Mouse (Mus musculus): ENCODE data around the gene Tln1. TPM values are rescaled to one million over a fixed set of nuclear protein-coding genes. Genes with fewer than 3 reads are reported as not detected.
"Not testable (repeated sequence)": the region's sequence is repeated elsewhere in the genome, so short reads cannot be mapped to it uniquely, and the experiment has no call there.

Tln1 gene
- total RNA-seq (2014; fragmentation: Nextera tagmentation) (167 and 198 TPM in 2 replicates), total RNA-seq (2017) (251 and 299 TPM in 2 replicates)

- ATAC-seq (replicated peaks; ENCODE audit: poor library complexity, severe bottlenecking): peak; percentile 72
Observed at GRCm38 (mm10) chr4:43561997-43562768, at the start of gene Tln1, which contains the start of gene Creb3. Gene Tln1, minus strand, starts transcription at chr4:43562691. Gene Creb3, plus strand, starts transcription at chr4:43562332.

- peak; percentile 96 for ATAC-seq (replicated peaks; ENCODE audit: poor library complexity, severe bottlenecking)
Observed at GRCm38 (mm10) chr4:43604751-43605685, 42.5 kb upstream of the Tln1 start.

DNA sequence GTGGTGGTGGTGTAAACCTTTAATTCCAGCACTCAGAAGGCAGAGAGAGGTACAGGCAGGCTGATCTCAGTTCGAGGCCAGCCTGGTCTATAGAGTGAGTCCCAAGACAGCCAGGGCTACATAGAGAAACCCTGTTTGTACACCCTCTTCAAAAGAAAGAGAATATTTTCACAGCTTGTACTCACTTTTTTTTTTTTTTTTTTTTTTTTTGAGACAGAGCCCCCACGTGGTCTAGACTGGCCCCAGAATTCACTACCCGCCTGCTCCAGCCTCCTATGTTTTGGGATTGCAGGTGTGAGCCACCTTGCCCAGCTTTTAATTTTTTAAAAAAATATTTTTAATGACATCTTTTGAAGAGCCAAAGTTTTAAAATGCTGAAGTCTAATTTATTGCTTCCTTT is 41.6 kb upstream of the Tln1 start:
- ATAC-seq (replicated peaks; ENCODE audit: poor library complexity, severe bottlenecking): no peak

DNA sequence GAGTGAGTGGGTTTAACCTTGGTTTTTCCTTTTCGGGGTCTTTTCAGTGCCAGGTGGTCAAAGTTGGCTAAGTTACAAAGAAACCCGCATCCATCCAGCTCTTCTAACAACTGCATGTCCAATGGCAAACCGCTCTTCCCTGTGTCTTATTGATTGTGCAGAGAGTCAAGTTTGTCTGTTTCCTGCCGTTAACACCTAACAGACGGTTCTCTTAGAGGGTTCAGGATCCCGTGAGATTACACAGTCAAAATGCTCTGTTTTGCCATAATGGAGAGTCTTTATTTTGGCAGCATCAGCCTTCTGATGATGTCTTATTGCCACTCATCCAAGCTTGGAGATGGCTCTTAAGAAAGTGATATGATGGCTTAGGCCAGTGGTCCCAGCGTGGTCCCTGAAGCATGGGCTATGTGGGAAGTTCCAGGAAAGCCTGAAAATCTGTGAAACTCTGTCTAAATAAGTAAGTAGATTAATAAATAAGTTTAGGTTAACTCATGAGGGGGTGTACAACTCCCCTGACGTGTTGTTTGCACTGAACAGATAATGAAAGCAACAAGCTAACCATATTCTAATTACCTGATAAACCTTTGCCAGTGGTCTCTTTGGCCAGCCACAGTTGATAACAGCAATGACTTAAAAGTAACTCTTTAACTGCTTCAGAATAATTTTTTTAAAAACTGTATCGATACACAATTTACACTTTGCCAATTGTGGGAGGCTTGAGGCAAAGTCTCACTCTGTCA is 37.9 kb upstream of the Tln1 start:
- no peak for ATAC-seq (replicated peaks; ENCODE audit: poor library complexity, severe bottlenecking)

DNA sequence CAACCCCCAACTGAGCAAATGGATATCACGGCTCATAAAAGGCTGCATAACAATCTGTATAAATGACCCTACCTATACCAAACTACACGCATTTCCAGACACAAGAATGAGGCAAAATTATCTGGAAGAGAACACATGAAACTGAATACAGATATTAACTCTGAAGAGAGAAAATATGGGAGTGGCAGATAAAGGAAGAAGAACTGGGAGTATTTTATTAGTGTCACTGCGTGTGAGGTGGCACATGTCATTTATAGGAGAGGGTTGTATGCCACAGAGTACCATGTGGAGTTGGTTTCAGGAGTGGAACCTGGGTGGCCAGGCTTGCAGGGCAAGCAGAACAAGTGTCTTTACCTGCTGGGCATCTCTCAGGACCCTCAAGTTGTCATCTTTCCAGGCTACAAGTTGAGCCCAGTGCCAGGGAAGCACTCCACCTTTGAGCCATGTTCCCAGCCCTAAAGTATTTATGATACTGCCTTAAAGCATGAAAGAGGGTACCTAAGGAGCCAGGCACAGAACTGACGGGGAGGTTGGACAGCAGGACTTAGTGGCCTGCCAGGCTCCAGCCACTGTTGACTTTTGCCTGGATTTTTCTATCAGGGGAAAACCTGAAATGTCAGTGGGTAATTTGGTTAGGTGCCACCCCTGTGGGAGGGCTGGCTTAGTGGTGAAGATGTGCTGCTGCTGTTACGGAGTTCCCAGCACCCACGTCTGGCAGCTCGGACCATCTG is 36.3 kb upstream of the Tln1 start:
- ATAC-seq (replicated peaks; ENCODE audit: poor library complexity, severe bottlenecking): no peak

DNA sequence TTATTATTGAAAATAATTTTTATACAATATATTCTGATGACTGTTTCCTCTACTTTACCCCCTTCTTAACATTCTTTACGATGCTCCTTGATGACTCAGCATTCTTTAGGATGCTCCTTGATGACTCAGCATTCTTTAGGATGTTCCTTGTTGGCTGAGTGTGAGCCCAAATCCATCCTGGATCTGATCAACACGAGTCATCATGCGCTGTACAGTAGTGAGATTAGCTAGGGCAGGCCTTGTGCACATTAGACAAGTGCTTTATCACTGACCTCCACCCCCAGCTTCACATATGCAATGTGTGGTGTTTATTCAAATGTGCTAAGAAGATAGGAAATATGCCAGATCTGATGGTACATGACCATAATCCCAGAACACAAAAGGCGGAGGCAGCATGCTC is 35.7 kb upstream of the Tln1 start:
- ATAC-seq (replicated peaks; ENCODE audit: poor library complexity, severe bottlenecking): no peak

DNA sequence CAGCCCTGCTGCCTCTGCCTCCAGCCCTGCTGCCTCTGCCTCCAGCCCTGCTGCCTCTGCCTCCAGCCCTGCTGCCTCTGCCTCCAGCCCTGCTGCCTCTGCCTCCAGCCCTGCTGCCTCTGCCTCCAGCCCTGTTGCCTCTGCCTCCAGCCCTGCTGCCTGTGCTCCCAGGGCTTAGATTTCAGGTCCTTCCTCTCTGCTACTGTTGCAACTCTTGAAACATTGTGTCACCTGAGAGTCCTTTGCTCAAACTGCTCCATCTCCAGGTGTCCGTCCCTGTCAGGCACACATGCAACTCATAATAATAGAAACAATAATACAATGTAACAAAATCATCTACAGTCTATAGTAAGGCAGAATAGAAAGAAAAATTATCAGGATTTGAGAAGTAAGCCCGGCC is 34.1 kb upstream of the Tln1 start:
- not testable (repeated sequence) for ATAC-seq (replicated peaks; ENCODE audit: poor library complexity, severe bottlenecking)

GRCm38 (mm10) chr4:43593453-43593852 is 31.0 kb upstream of the Tln1 start:
- ATAC-seq (replicated peaks; ENCODE audit: poor library complexity, severe bottlenecking): peak; percentile 17; the same call in 1 of the 2 replicates

- no peak for ATAC-seq (replicated peaks; ENCODE audit: poor library complexity, severe bottlenecking)
Observed at GRCm38 (mm10) chr4:43591961-43592360, 29.5 kb upstream of the Tln1 start.

DNA sequence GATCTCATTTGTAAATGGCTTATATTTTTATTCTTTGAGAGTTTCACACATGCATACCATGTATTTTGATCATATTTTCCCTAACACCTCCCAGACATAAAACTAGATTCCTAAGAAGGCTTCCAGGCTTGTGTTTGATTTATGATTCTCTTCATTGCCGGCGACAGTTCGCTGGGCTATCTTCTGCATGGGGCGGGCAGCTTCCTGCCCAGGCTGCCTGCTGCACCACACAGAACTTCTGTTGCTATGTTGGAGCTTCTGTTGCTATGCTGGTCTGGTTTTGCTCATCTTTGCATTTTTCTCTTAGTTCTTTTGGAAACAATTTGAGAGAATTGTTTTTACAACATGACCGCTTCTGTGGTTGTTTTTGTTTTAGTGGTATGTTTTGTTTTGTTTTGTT is 29.1 kb upstream of the Tln1 start:
- ATAC-seq (replicated peaks; ENCODE audit: poor library complexity, severe bottlenecking): no peak

DNA sequence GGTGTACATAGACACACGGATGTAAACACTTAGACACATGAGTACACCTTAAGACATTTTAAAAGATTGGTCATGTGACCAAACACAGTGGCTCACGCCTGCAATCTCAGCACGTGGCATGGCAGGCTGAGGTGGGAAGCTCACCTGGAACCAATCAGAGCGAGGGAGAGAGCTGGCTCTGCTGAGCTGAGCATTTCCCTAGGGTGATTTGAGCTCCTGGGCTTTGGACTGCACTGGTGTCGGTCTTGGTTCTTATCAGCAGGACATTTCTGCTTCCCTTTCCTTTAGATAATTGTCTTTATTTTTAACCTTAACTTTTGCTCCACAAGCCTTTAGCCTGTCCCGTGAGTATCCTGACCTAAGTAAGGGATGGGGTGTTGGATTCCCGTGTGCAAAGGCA is 25.2 kb upstream of the Tln1 start:
- no peak for ATAC-seq (replicated peaks; ENCODE audit: poor library complexity, severe bottlenecking)

DNA sequence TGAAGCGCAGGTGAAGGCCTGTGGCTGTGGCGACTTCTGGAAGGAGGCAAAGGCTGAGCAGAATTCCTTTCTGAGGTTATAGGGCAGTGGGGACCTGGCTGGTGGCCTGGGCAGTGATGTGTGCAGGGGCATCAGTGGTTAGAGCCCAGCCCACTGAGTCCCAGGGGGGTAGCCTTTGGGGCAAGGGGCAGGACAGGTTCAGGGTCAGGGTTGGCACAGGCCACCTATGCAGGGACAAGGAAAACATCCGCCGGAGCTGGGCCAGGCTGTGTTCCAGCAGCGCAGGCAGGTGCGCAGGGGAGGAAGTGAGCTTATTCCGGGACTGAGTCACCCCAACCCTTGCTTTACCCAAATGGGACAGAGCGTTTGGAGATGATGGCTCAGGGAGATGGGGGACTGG is 23.9 kb upstream of the Tln1 start:
- peak; percentile 40; the same call in 1 of the 2 replicates for ATAC-seq (replicated peaks; ENCODE audit: poor library complexity, severe bottlenecking)

- no peak for ATAC-seq (replicated peaks; ENCODE audit: poor library complexity, severe bottlenecking)
Observed at GRCm38 (mm10) chr4:43585682-43586081, 23.2 kb upstream of the Tln1 start.

- no peak for ATAC-seq (replicated peaks; ENCODE audit: poor library complexity, severe bottlenecking)
Observed at GRCm38 (mm10) chr4:43584444-43585416, 22.2 kb upstream of the Tln1 start, which contains the start of gene Msmp. Gene Msmp, minus strand, starts transcription at chr4:43584494.

DNA sequence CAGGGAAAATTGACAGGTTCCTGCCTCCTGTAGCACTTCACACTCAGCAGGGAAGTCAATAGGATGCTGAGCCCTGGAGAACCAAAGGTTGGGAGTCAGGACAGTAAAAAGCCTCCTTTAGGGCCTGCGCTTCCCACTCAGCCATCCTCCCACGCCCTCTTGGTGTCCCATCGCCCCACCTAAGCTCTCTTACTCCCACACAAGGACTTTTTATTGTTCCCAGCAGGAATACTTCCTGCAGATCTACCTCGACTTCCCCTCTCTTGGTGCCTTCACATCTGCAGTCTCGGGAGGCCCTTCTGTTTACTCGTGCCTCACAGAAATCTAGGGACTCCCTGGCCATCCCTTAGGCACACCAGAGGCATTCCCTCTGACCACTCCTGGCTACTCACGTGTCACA is 20.9 kb upstream of the Tln1 start:
- no peak for ATAC-seq (replicated peaks; ENCODE audit: poor library complexity, severe bottlenecking)

DNA sequence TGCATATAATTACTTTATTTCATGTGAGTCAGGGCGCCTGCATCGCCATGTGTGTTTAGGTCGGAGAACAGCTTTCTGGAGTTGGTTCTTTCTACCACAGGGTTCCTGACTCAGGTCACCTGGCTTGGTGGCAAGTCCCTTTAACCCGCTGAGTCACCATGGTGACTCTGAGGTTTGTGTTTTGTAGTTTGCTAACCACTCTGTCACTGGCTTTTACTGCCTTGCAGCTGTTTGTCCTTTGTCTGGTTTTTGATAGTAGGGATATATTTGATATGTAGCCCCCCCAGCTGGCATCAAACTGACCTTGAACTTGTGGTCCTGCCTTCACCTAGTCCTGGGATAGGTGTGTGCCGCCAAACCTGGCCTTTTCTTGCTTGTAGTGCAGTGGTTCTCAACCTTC is 19.8 kb upstream of the Tln1 start:
- ATAC-seq (replicated peaks; ENCODE audit: poor library complexity, severe bottlenecking): no peak

DNA sequence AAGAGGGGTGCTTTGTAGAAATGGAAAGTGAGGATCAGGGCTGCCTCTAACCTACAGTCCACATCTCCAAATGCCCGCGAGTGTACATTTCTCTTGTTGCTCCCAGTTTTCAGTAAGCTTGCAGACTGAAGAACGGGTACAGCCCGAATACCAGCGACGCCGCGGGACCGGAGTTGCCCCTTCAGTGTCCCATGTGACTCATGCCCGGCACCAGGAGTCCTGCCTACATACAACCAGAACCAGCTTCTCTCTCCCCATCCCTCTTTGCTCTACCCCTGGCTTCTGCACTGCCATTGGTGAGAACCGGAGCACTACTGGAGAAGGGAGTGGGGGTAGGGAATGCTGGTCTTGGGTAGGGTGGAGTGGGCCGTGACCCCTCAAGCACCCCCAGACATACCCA is 18.9 kb upstream of the Tln1 start:
- ATAC-seq (replicated peaks; ENCODE audit: poor library complexity, severe bottlenecking): no peak

GRCm38 (mm10) chr4:43580721-43581120 is 18.2 kb upstream of the Tln1 start:
- no peak for ATAC-seq (replicated peaks; ENCODE audit: poor library complexity, severe bottlenecking)

GRCm38 (mm10) chr4:43579731-43580130 is 17.2 kb upstream of the Tln1 start:
- no peak for ATAC-seq (replicated peaks; ENCODE audit: poor library complexity, severe bottlenecking)

All from granulocyte monocyte progenitor cell, adult 5-6 weeks (primary cell).